Mouse (Mus musculus) ES-Bruce4 (cell line): Measurements from ENCODE around the gene Fam168a. TPM values are rescaled to one million over a fixed set of nuclear protein-coding genes. Genes with fewer than 3 reads are reported as not detected.
"Not testable (repeated sequence)": the region's sequence is repeated elsewhere in the genome, so short reads cannot be mapped to it uniquely, and the experiment has no call there.

Experiments
- H3K27ac ChIP-seq: 2 replicates; pipeline ENCODE4 v1.5.1; 2012; ENCODE audit warnings: low read length, inconsistent platforms; ENCODE audit not compliant: insufficient read depth
- H3K27me3 ChIP-seq: 2 replicates; pipeline ENCODE4 v1.6.1; 2012; ENCODE audit warnings: mild to moderate bottlenecking, low read length, inconsistent platforms; ENCODE audit not compliant: control insufficient read depth, poor library complexity, insufficient read depth, severe bottlenecking
- H3K36me3 ChIP-seq: 2 replicates; pipeline ENCODE4 v1.6.1; 2012; ENCODE audit warnings: inconsistent platforms, mild to moderate bottlenecking, low read length, moderate library complexity; ENCODE audit not compliant: control insufficient read depth, poor library complexity, insufficient read depth, severe bottlenecking
- H3K4me1 ChIP-seq: one replicate; pipeline ENCODE4 v1.8.1; 2011; ENCODE audit warnings: low read length; ENCODE audit not compliant: control insufficient read depth, insufficient read depth
- H3K4me3 ChIP-seq: 2 replicates; pipeline ENCODE4 v1.5.1; 2011; ENCODE audit warnings: low read depth, mild to moderate bottlenecking, low read length
- H3K9ac ChIP-seq: 2 replicates; pipeline ENCODE4 v1.6.1; 2012; ENCODE audit warnings: low read depth, mild to moderate bottlenecking, inconsistent platforms; ENCODE audit not compliant: poor library complexity, severe bottlenecking
- H3K9me3 ChIP-seq: replicated peaks from 2 replicates; pipeline ENCODE4 v1.6.1; 2012; ENCODE audit warnings: mild to moderate bottlenecking, low read length, inconsistent platforms; ENCODE audit not compliant: control insufficient read depth, poor library complexity, insufficient read depth, severe bottlenecking
- CTCF ChIP-seq: IDR thresholded peaks from one replicate; pipeline ENCODE4 v1.8.1; 2011; ENCODE audit warnings: low read depth, low read length
- EP300 ChIP-seq: IDR thresholded peaks from 2 replicates; pipeline ENCODE4 v1.6.1; 2011; ENCODE audit warnings: low read depth, low read length; ENCODE audit not compliant: insufficient read depth
- POLR2A ChIP-seq: IDR thresholded peaks from one replicate; pipeline ENCODE4 v1.8.1; 2011; ENCODE audit warnings: low read length; ENCODE audit not compliant: insufficient read depth
- polyA plus RNA-seq: library from polyadenylated mRNA; stranded (reverse); fragments of >200 nt; gene quantifications from 2 replicates; pipeline ENCODE4 v1.2.4, GENCODE M21; 2011; ENCODE audit warnings: low read depth; ENCODE audit not compliant: missing spikeins, insufficient read depth, insufficient read length

The Fam168a gene
- polyA plus RNA-seq, 1 experiment, result 27.4 TPM

DNA sequence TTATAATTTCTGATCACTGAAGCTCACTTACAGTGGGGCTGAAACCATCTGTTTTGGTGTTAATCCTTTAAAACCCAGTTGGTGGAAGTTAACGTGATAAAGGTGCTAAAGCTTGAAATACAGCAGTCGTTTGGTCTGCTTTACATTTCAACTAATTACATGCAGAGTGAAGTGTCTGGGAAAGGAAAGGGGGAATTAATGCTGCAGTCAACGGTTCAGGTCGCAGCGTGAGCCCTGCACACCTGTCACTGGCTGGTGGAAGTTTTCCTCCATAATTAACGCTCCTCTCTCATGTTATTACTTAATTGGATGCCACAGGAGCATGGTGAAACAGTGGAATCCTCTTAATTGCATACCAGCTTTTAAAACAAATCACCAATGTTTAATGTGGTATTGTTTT, 27.8 kb downstream of the Fam168a start:
- H3K9me3 ChIP-seq, result no peaks in the 10 kb centered on the region
- H3K4me3 ChIP-seq, result no peak overlapping the region
- no peaks in the 10 kb centered on the region for H3K27me3 ChIP-seq
- H3K4me1 ChIP-seq, result no peaks in the 10 kb centered on the region
- no peak overlapping the region for H3K9ac ChIP-seq
- no peak overlapping the region for H3K27ac ChIP-seq
- TF ChIP-seq POLR2A (no peak), EP300 (no peak), CTCF (no peak)
- no peaks in the 10 kb centered on the region for H3K36me3 ChIP-seq

DNA sequence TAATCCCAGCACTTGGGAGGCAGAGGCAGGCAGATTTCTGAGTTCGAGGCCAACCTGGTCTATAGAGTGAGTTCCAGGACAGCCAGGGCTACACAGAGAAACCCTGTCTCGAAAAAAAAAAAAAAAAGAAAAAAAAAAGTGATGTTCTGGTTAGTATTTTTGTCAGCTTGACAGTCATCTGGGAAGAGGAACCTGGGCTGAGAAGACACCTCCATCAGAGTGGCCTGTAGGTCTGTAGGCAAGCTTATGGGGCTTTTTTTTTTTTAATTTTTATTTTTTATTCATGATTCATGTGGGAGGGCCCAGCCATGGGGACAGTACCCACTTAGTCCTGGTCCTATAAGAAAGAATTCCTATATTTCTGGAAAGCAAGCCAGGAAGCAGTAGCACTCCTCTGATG, 28.5 kb downstream of the Fam168a start:
- H3K9me3 ChIP-seq, H3K9ac ChIP-seq, H3K4me1 ChIP-seq, H3K27ac ChIP-seq, H3K4me3 ChIP-seq, H3K27me3 ChIP-seq, H3K36me3 ChIP-seq: not testable (repeated sequence)

DNA sequence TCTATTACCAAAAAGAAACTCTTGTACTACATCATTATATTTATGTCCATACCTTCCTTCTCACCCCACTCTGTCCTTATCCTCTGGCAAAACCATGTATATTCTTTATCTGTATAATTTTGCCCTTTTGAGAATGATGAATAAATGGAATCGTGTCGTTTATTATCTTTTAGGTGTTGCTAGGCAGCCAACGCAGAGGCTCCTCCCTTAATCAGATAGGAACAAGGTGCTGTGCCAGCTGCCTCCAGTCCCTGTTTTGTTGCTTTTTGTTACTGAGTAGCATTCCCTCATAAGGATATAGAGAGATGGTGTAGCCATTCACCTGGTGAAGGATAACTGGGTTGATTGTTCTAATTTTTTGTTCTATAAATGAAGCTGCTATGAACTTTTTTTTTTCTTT, 29.7 kb downstream of the Fam168a start:
- no peaks in the 10 kb centered on the region for H3K36me3 ChIP-seq
- H3K4me3 ChIP-seq, result no peak overlapping the region
- no peak overlapping the region for H3K9ac ChIP-seq
- H3K4me1 ChIP-seq, result no peaks in the 10 kb centered on the region
- no peak overlapping the region for H3K27ac ChIP-seq
- H3K27me3 ChIP-seq, result no peaks in the 10 kb centered on the region
- no peak for TF ChIP-seq EP300
- no peak for TF ChIP-seq POLR2A
- TF ChIP-seq CTCF, result no peak
- H3K9me3 ChIP-seq, result no peaks in the 10 kb centered on the region

DNA sequence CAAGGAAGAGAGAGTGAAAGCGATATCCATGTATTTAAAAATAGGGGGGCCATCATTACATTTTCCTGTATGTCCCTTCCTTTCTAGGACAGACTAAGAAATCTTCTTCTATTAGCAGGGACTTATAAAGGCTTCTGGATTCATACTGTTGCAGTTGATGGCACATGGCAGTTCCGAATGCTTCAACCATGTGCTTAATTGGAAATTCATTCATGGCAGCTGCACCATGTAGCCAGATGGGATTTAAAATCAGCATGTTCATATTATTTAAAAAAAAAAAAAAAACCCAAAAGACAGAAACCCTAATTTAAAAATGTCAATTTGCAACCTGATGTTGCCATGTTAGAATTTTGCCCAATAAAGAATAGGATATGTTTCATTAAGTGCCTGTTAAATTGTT, 37.9 kb downstream of the Fam168a start:
- no peaks in the 10 kb centered on the region for H3K9me3 ChIP-seq
- no peak overlapping the region for H3K4me3 ChIP-seq
- H3K4me1 ChIP-seq, result no peaks in the 10 kb centered on the region
- TF ChIP-seq CTCF (no peak), EP300 (no peak), POLR2A (no peak)
- no peak overlapping the region for H3K27ac ChIP-seq
- H3K36me3 ChIP-seq, result no peaks in the 10 kb centered on the region
- no peaks in the 10 kb centered on the region for H3K27me3 ChIP-seq
- H3K9ac ChIP-seq, result no peak overlapping the region

DNA sequence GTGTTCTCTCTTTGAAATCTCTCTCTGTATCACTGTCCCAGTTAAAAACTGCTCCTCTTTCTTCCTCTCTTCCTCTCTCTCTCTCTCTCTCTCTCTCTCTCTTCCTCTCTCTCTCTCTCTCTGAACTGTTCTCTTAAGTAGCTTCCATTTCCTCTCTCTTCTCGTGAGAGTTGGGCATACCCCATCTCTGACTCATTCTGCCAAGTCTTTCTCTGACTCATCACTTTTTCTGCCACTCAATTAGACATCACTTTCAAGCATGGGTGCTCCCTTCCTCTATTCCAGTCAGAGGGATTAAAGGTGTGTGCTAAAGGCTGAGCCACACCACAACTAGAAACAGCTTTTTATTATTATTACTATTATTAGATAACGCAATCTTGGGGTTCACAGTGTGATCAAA, 43.7 kb downstream of the Fam168a start:
- H3K4me3 ChIP-seq, result no peak overlapping the region
- no peaks in the 10 kb centered on the region for H3K9me3 ChIP-seq
- TF ChIP-seq CTCF, result no peak
- no peak for TF ChIP-seq EP300
- TF ChIP-seq POLR2A, result no peak
- H3K4me1 ChIP-seq, result no peaks in the 10 kb centered on the region
- no peaks in the 10 kb centered on the region for H3K27me3 ChIP-seq
- no peaks in the 10 kb centered on the region for H3K36me3 ChIP-seq
- no peak overlapping the region for H3K9ac ChIP-seq
- H3K27ac ChIP-seq, result no peak overlapping the region

DNA sequence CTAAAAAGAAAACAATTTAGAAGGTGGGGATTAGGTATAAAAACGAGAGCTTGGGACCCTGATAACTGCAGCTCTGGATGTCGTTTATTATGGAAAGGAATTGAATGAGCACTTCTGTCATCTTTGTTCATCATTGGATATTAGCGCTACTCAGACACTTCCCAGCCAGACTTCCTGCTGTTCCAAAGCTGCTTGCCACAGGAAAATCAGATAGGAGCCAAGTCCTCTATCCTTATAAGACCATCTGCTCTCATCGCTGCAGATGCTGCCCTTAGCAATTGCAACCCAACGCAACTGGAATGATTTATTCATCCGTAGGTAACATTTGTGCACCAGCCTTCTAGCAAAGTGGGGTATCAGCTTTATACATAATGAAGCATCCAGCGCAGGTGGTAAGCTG, 52.3 kb downstream of the Fam168a start:
- no peaks in the 10 kb centered on the region for H3K27me3 ChIP-seq
- no peaks in the 10 kb centered on the region for H3K9me3 ChIP-seq
- no peaks in the 10 kb centered on the region for H3K4me1 ChIP-seq
- H3K9ac ChIP-seq, result no peak overlapping the region
- H3K27ac ChIP-seq, result no peak overlapping the region
- no peak overlapping the region for H3K4me3 ChIP-seq
- no peaks in the 10 kb centered on the region for H3K36me3 ChIP-seq
- TF ChIP-seq POLR2A, result no peak
- TF ChIP-seq CTCF, result no peak
- no peak for TF ChIP-seq EP300

DNA sequence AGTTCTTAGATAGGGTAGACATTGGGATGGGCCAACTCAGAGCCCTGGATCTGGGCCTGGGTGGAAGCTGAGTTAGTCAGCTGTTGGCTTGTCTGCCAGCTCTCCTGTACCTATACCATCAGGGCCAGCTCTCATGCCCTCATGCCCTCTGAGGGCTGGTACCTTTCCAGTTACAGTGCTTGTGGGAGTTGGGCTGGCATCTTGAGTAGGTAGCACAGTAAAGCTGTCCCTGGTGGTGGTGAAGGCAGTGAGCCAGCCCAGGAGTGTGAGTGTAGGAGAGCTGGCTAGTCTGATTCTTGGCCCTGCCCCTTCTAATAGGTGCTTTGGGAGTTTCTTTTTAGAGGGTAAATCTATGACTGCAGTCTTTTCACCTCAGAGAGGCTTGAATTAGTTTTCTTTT, 56.3 kb downstream of the Fam168a start:
- H3K9me3 ChIP-seq, result no peaks in the 10 kb centered on the region
- H3K27ac ChIP-seq, result no peak overlapping the region
- H3K9ac ChIP-seq, result no peak overlapping the region
- no peak overlapping the region for H3K4me3 ChIP-seq
- H3K27me3 ChIP-seq, result no peaks in the 10 kb centered on the region
- H3K4me1 ChIP-seq, result no peaks in the 10 kb centered on the region
- no peaks in the 10 kb centered on the region for H3K36me3 ChIP-seq
- TF ChIP-seq EP300 (no peak), POLR2A (no peak)
